Mouse (Mus musculus): ENCODE measurements around the gene Spata18. TPM values are rescaled to one million over a fixed set of nuclear protein-coding genes. Genes with fewer than 3 reads are reported as not detected.

Gene Spata18
- total RNA-seq, 2 experiments from 2014 or later, result 0.16 TPM; not detected in 1

GRCm38 (mm10) chr5:73716941-73717340 lies 65.8 kb downstream of the Spata18 start:
- no peak for DNase-seq

DNA sequence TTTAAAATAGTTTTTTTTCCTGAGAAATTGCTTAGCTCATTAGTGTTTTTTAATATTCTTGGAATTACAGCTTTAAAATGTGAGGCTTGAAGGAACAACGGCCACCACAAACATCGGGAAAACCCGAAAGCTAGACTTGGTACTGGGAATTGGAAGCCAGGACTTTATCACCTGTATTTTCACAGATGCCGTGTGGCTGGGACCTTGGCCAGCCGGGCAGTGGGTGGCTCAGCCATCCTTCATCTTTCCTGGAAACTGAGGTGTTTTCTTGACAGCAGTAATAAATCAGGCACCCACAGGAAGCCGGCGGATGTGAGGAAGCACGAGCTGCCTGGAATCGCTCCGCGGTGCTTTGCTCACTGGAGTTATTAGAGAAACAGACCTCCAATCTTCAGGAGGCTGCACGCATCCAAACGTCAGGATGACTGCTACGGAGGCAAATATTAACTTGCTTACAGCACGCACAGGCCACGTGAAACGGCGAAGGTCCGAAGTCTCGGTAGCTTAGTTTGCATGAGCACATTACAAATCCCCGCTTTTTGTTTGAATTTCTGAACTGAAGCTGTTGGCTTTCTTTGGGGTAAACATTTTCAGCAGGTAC lies 70.6 kb downstream of the Spata18 start:
- no peak for DNase-seq

DNA sequence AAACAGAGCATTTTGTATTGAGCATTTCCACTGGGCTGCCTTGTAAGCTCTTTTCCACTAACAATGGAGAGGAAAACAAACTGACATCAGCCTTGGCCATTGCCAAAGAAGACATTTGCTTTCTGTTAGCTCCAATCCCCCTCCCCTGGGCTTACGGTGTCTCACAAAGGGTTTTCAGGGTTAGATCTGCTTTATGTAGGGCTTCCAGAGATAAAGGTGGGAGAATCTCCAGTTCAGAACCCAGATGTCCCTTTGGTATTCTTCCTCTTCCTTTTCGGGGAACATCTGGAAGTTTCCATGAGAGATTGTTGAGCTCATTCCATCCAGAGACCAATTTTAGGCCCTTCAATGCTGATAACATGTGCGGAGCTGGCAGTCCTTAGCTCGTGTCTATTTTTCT lies 74.8 kb downstream of the Spata18 start:
- DNase-seq, result no peak

GRCm38 (mm10) chr5:73728651-73729050 lies 77.5 kb downstream of the Spata18 start:
- DNase-seq, result no peak

Other genes with a start within 250 kb of the Spata18 start
- not detected for gene Cwh43, start 245.3 kb upstream of the Spata18 start, total RNA-seq (2021)
- gene Dcun1d4, start 170.4 kb upstream of the Spata18 start, total RNA-seq (2021), result 10 to 100 TPM; 37.9 to 57.2 TPM
- gene Lrrc66, start 18.9 kb upstream of the Spata18 start, total RNA-seq (2021), result not detected
- gene Sgcb, start 3.6 kb upstream of the Spata18 start, total RNA-seq (2021), result 10 to 100 TPM; 23.2 to 25.7 TPM